Mouse (Mus musculus) cerebellum, postnatal 10 days (tissue): ENCODE data around the gene Serpine2.

Experiments used
- DNase-seq, 2 experiments: peaks; one replicate each; pipeline ENCODE4 v3.0.0; 2021; ENCODE audit warnings: mixed read lengths in 2 of 2

Gene Serpine2

DNA sequence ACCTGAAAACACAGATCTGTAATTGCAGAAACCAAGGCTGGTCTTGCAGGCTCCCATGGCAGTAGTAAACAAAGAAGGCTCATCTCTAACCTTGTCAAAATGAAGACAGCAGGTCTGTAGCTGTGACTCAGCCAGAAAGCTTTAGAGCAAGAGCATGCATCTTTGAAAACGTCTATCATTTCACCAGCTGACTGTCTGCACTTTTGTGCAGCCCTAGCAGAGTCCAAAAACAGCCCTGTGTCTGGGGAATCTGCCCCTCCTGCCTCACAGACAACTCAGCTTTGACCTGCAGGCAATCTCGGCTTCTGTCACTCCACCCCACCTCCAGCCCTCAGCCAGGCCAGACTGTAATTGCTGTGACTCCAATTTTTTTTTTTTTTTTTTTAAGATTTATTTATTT, 105.6 kb downstream of the Serpine2 start:
- DNase-seq, result no peak

DNA sequence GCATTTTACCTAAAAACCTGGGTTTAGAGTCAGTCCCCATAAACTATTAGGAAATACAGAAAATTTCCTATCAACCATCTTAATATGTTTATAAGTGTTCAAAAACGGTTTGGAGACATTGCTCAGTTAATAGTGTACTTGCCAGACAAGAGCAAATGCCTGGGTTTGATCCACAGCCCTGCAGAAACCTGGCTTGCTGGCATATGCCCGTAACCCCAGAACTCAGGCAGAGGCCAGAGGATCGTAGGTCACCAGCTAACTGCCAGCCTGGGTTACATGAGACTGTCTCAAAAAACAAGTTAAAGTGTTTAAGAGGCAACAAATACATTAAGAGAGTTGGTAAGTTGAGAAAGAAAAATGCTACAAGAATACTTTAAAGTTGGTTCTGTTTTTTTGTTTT, 106.0 kb downstream of the Serpine2 start:
- no peak for DNase-seq

DNA sequence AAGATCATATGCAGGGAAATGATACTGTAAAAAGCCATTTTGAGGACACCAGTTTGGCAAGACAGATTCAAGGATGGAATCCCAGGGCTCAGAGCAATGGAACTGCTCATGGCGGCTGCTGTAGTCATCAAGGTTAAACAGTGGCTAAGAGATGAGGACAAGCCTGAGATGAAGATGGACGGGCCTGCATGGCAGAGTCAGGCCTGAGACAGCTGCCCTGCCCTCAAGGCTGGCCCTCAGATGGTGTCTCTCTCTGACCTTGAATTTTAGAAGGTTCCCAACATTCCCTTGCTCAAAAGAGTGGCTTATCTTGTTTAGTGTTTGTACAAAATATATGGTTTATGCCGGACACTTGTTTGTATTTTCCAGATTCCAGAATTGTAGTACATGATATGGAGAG, 107.5 kb downstream of the Serpine2 start:
- no peak for DNase-seq

DNA sequence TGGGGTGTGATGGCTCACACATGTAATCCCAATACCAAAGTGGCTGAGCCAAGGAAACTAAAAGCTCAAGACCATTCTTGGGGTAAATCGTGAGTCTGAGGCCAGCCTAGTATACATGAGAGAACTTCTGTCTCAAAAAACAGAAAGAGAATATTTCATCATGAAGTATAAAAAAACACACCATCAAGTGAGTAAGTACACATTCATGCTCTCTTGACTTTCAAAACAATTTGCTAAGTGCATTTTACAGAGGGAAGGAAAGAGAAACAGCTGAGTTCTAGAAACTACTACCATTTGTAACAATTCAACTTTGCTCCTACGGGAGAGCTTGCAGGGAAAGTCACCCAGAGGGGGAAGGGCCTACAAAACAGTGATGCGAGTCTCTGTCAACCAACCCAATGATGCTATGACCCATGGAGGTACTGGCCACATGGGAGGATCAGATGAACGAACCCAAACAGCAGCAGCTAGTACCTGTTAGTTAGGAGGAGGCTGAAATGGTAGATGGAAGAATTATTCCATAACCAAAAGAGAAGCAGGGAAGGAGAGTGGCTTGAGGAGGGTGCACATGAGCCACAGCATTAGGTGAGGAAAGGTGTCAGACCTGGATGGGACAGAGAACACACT, 108.2 kb downstream of the Serpine2 start:
- DNase-seq, result no peak

DNA sequence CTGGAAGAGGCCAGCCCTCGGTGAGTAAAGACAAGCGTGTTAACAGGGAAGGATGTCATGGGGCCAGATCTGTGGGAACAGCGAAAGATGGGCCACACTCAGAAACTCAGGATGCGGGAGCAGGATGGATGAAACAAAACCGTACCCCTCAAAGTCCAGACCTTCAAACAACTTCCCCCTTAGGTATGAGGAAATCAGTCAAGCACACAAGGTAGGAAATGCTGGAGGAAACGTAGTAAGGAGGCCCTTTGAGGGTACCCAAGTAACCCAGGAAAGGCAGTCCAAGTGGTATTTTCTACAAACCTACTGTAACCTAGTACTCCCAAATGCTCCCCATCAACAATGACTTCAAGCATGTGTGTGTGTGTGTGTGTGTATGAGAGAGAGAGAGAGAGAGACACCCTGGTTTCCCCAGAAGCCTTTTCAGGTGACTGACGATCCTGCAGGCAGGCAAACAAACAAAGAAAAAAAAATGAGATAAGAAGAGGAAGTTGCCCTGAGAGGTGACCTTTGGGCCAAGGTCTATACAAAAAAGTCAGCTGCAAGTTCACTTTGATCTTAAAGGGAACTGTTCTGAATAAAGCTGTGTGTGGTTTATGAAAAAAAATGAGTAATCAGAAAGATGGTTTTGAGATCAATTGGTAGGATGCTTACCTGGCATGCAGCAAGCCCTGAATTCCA, 108.8 kb downstream of the Serpine2 start:
- no peak for DNase-seq

DNA sequence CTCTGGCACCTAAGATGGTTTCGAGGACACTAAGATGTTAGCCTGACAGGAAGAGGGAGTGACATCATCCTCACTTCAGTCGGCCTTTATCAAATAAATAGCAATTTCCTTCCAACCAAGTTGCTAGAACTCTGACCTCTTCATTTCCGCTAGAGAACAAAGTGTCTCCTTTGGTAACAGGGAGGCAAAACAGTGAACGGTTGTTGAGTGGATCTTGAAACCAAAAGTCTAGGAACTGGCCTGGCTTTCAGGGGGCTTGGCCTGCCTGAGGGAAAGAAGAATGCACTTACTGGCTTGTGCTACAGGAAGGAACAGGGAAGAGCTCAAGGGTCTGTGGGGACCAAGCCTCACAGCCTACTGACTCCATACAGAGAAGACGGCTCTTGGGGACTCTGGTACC, 109.8 kb downstream of the Serpine2 start:
- no peak for DNase-seq

DNA sequence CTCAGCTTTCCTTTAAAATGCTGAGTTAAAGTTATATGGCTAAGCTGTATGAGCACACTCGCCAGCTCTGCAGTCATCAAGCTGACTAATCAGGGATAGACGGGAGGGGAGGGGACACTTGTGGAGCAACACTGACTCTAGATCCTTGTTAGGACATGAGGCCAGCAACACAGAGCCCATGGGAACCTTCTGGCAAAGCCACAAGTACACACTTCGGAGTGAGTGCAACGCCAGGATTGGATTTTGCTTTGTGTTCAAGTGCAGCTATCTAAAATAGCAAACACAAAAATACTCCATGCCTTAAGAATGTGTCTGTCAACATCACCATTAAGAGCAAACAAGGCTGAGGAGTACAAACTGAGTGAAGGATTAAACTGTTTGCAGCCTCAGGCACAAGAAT, 114.9 kb downstream of the Serpine2 start:
- no peak for DNase-seq
